Mouse (Mus musculus) megakaryocyte, embryonic 14.5 days (primary cell): Measurements from ENCODE around the gene Scfd2.

Experiments
- FLI1 ChIP-seq: IDR thresholded peaks from 2 replicates; pipeline ENCODE4 v1.6.1; 2012; ENCODE audit warnings: low read length, inconsistent platforms, mixed read lengths
- GATA1 ChIP-seq: IDR thresholded peaks from 3 replicates; pipeline ENCODE4 v1.6.1; 2012; ENCODE audit warnings: mixed read lengths, low read length, inconsistent platforms, borderline replicate concordance

DNA sequence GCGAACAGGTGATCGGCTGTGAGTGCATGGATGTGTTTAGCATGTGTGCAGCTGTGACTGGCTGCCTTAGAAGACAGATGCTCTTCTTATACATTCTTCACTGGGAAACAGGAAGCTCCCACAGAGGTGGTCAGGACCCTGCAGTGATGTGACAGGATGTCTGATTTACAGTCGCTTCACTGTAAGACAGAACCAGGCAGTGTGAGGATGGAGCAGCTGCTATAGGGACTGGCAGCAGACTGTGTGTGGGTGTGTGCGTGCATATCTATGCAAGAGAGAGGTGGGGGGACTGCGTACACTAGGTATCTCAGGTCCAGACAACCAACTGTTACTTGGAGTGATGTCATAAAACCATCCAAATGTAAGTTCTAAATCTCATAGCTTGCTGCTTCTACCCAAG lies 254.3 kb downstream of the Scfd2 start:
- TF ChIP-seq GATA1 (no peak), FLI1 (no peak)
